Mouse (Mus musculus) bone marrow, adult 2 months (tissue): ENCODE results near the gene Pomgnt1. TPM values are rescaled to one million over a fixed set of nuclear protein-coding genes. Genes with fewer than 3 reads are reported as not detected.
A peak's percentile ranks its signal among the peaks of the same experiment; 100 is the strongest.

Experiments used
- H3K27ac ChIP-seq: fragments of 200-500 bp; 2 replicates; pipeline ENCODE4 v1.5.1; 2012; ENCODE audit warnings: low read depth, mild to moderate bottlenecking, control low read depth, inconsistent platforms, low read length; ENCODE audit not compliant: control insufficient read depth, poor library complexity, insufficient read depth
- H3K4me1 ChIP-seq: fragments of 200-500 bp; 2 replicates; pipeline ENCODE4 v1.6.1; 2011; ENCODE audit warnings: low read length; ENCODE audit not compliant: control insufficient read depth, insufficient read depth
- H3K4me3 ChIP-seq: fragments of 200-500 bp; replicated peaks from 2 replicates; pipeline ENCODE3; 2011; ENCODE audit warnings: mild to moderate bottlenecking, low read depth, low read length, control low read depth; ENCODE audit not compliant: control insufficient read depth
- CTCF ChIP-seq: fragments of 200-500 bp; IDR thresholded peaks from 2 replicates; pipeline ENCODE4 v1.5.1; 2011; ENCODE audit warnings: low read length, control low read depth; ENCODE audit not compliant: control insufficient read depth, insufficient read depth
- POLR2A ChIP-seq: fragments of 200-500 bp; IDR thresholded peaks from 2 replicates; pipeline ENCODE4 v1.6.1; 2011; ENCODE audit warnings: low read depth, mild to moderate bottlenecking, control low read depth, low read length, borderline replicate concordance; ENCODE audit not compliant: control insufficient read depth
- WGBS: fragments of 180-500 bp; shearing (Covaris S2); methylation state at CpG from one replicate; pipeline ENCODE4 v1.1.7; 2018; 5-methylcytosine and 5-hydroxymethylcytosine counted together
- polyA plus RNA-seq: library from polyadenylated mRNA; stranded (reverse); fragments of >200 nt; gene quantifications from 2 replicates; pipeline ENCODE4 v1.2.4, GENCODE M21; 2011; ENCODE audit warnings: low replicate concordance; ENCODE audit not compliant: missing spikeins, insufficient read depth, insufficient read length

The Pomgnt1 gene
- polyA plus RNA-seq, 1 experiment = 14.5 TPM

GRCm38 (mm10) chr4:116125803-116126386 is 2.3 kb downstream of the Pomgnt1 start:
- no peak for TF ChIP-seq CTCF
- no peak for TF ChIP-seq POLR2A
- no peak overlapping the region for H3K27ac ChIP-seq
- no peaks in the 10 kb centered on the region; the same call in none of the 2 replicates for H3K4me1 ChIP-seq
- H3K4me3 ChIP-seq = no peak overlapping the region
- 80% methylated on average over 4 of the region's 4 CpGs for whole genome bisulfite sequencing

- 82% methylated on average over 6 of the region's 6 CpGs for WGBS
Measured at GRCm38 (mm10) chr4:116127956-116128355, 4.3 kb downstream of the Pomgnt1 start.

GRCm38 (mm10) chr4:116133126-116133525 is 9.5 kb downstream of the Pomgnt1 start:
- no peak for TF ChIP-seq POLR2A
- H3K4me1 ChIP-seq = no peaks in the 10 kb centered on the region; the same call in 1 of the 2 replicates
- H3K27ac ChIP-seq = no peak overlapping the region
- 41% methylated on average over 4 of the region's 4 CpGs for WGBS
- H3K4me3 ChIP-seq = no peak overlapping the region

More at GRCm38 (mm10) chr4:116127956-116128355, 4.3 kb downstream of the Pomgnt1 start:
- no peak overlapping the region for H3K4me3 ChIP-seq
- no peaks in the 10 kb centered on the region; the same call in none of the 2 replicates for H3K4me1 ChIP-seq
- TF ChIP-seq POLR2A (no peak), CTCF (no peak)
- no peak overlapping the region for H3K27ac ChIP-seq

- no peak overlapping the region for H3K4me3 ChIP-seq
- no peak for TF ChIP-seq POLR2A
- peak; percentile 30; the same call in 1 of the 2 replicates for TF ChIP-seq CTCF
- no peaks in the 10 kb centered on the region; the same call in none of the 2 replicates for H3K4me1 ChIP-seq
- H3K27ac ChIP-seq = no peak overlapping the region
- WGBS = 32% methylated on average over 2 of the region's 2 CpGs
Measured at GRCm38 (mm10) chr4:116134990-116135389, 11.3 kb downstream of the Pomgnt1 start.

- no peaks in the 10 kb centered on the region; the same call in none of the 2 replicates for H3K4me1 ChIP-seq
- H3K27ac ChIP-seq = no peak overlapping the region
- no peak for TF ChIP-seq CTCF
- no peak for TF ChIP-seq POLR2A
- H3K4me3 ChIP-seq = no peak overlapping the region
- 75% methylated on average over 13 of the region's 13 CpGs for WGBS
Measured at GRCm38 (mm10) chr4:116137421-116137996, 13.9 kb downstream of the Pomgnt1 start.

GRCm38 (mm10) chr4:116140801-116141574 is 17.3 kb downstream of the Pomgnt1 start:
- 77% methylated on average over 7 of the region's 7 CpGs for WGBS
- no peak for TF ChIP-seq POLR2A
- TF ChIP-seq CTCF = no peak

GRCm38 (mm10) chr4:116141736-116142135 is 18.1 kb downstream of the Pomgnt1 start:
- WGBS = 83% methylated on average over 1 of the region's 1 CpGs
- no peak for TF ChIP-seq POLR2A
- TF ChIP-seq CTCF = no peak
- Histone ChIP-seq H3K27ac (no peak overlapping the region), H3K4me3 (no peak overlapping the region), H3K4me1 (no peaks in the 10 kb centered on the region; the same call in none of the 2 replicates)

More at GRCm38 (mm10) chr4:116140801-116141574, 17.3 kb downstream of the Pomgnt1 start:
- no peak overlapping the region for H3K4me3 ChIP-seq
- no peak overlapping the region for H3K27ac ChIP-seq
- no peaks in the 10 kb centered on the region; the same call in none of the 2 replicates for H3K4me1 ChIP-seq

- 85% methylated on average over 7 of the region's 7 CpGs for WGBS
- Histone ChIP-seq H3K27ac (no peak overlapping the region), H3K4me3 (no peak overlapping the region), H3K4me1 (no peaks in the 10 kb centered on the region; the same call in none of the 2 replicates)
- no peak for TF ChIP-seq CTCF
- TF ChIP-seq POLR2A = no peak
Measured at GRCm38 (mm10) chr4:116142269-116142668, 18.6 kb downstream of the Pomgnt1 start.
